Mouse (Mus musculus) lung, adult 2 months (tissue): ENCODE measurements around the gene Kif22.

Source experiments
- CTCF ChIP-seq: fragments of 200-500 bp; IDR thresholded peaks from 2 replicates; pipeline ENCODE4 v1.5.1; 2011; ENCODE audit warnings: mild to moderate bottlenecking, low read length, control low read depth; ENCODE audit not compliant: insufficient read depth
- POLR2A ChIP-seq: fragments of 200-500 bp; IDR thresholded peaks from 2 replicates; pipeline ENCODE4 v1.6.1; 2011; ENCODE audit warnings: low read depth, mild to moderate bottlenecking, control low read depth, low read length, borderline replicate concordance; ENCODE audit errors: extremely low read depth

- TF ChIP-seq CTCF = no peak
- no peak for TF ChIP-seq POLR2A
Observed at GRCm38 (mm10) chr7:127014993-127015392, 27.3 kb downstream of the Kif22 start.
